Mouse (Mus musculus) myocyte (in vitro differentiated cells): ENCODE measurements around the gene Cant1.

Experiments used
- MYOD1 ChIP-seq, 3 experiments: IDR thresholded peaks; one replicate each; pipeline ENCODE4 v1.6.1; 2011; ENCODE audit warnings: control low read depth in 2 of 3, low read depth in 2 of 3, mild to moderate bottlenecking in 2 of 3, moderate library complexity in 1 of 3; ENCODE audit not compliant: insufficient read length in 2 of 3, control insufficient read depth in 1 of 3
- POLR2A ChIP-seq: IDR thresholded peaks from one replicate; pipeline ENCODE4 v1.6.1; 2011; ENCODE audit warnings: low read depth, mild to moderate bottlenecking, control low read depth, moderate library complexity; ENCODE audit not compliant: insufficient read length
- TCF12 ChIP-seq: IDR thresholded peaks from one replicate; pipeline ENCODE4 v1.6.1; 2011; ENCODE audit warnings: mild to moderate bottlenecking, control low read depth; ENCODE audit not compliant: poor library complexity, insufficient read depth, severe bottlenecking

DNA sequence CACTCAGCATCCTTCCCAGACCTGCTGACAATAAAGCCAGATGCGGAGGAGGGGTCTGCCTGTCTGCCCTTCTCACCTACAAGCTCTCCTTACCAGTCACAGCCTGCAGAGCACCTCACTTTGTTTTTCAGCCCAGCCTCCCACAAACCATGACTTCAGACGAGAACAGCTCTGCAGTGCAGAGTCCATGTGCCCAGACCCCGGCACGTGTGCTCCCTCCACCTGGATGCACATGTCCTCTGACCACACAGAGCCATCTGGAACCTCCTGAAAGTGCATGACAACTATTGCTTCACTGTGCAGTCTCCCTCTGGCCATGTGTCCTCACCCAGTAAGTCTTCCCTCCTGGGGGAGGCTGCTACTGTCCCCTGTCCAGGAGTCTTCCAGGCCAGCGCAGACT lies 4.6 kb downstream of the Cant1 start:
- no peak for TF ChIP-seq POLR2A
- no peak for TF ChIP-seq MYOD1 (IDR thresholded peaks at IDR 0.05; ENCODE audit: control insufficient read depth in 1 of 3, insufficient read length in 2 of 3, low read depth in 2 of 3)
- TF ChIP-seq TCF12: no peak
